Mouse (Mus musculus) heart, postnatal 0 days (tissue): ENCODE results near the gene Foxf1. TPM values are rescaled to one million over a fixed set of nuclear protein-coding genes. Genes with fewer than 3 reads are reported as not detected.

Experiments
- ATAC-seq: fragments of 200-750 bp; cut with Nextera tagmentation; 2 replicates; pipeline ENCODE4 v1.8.0; 2017; ENCODE audit warnings: low read depth, moderate number of reproducible peaks, moderate library complexity; ENCODE audit not compliant: insufficient read depth
- DNase-seq: peaks from one replicate; pipeline ENCODE4 v3.0.0-alpha.2; 2016; ENCODE audit warnings: low spot score
- H3K27ac ChIP-seq: fragments of 300-500 bp; sonication (generic); 2 replicates; pipeline ENCODE4 v1.5.1; 2014; ENCODE audit warnings: low read depth, mild to moderate bottlenecking
- H3K27me3 ChIP-seq: fragments of 300-500 bp; sonication (generic); 2 replicates; pipeline ENCODE4 v1.6.1; 2014; ENCODE audit warnings: low read length, mixed read lengths; ENCODE audit not compliant: control insufficient read depth, insufficient read depth
- H3K36me3 ChIP-seq: fragments of 300-500 bp; sonication (generic); replicated peaks from 2 replicates; pipeline ENCODE4 v1.6.1; 2014; ENCODE audit warnings: low read length, mixed read lengths; ENCODE audit not compliant: control insufficient read depth, insufficient read depth
- H3K4me1 ChIP-seq: fragments of 300-500 bp; sonication (generic); 2 replicates; pipeline ENCODE4 v1.6.1; 2014; ENCODE audit warnings: antibody characterized with exemption; ENCODE audit not compliant: control insufficient read depth, insufficient read depth
- H3K4me2 ChIP-seq: fragments of 300-500 bp; sonication (generic); 2 replicates; pipeline ENCODE4 v1.6.1; 2014; ENCODE audit warnings: low read depth, mild to moderate bottlenecking, low read length, moderate library complexity
- H3K4me3 ChIP-seq: fragments of 300-500 bp; sonication (generic); 2 replicates; pipeline ENCODE4 v1.5.1; 2014; ENCODE audit warnings: low read depth, low read length
- H3K9ac ChIP-seq: fragments of 300-500 bp; sonication (generic); replicated peaks from 2 replicates; pipeline ENCODE4 v1.6.1; 2014; ENCODE audit warnings: low read depth, low read length, mixed read lengths
- H3K9me3 ChIP-seq: fragments of 300-500 bp; sonication (generic); replicated peaks from 2 replicates; pipeline ENCODE4 v1.6.1; 2016; ENCODE audit warnings: low read length; ENCODE audit not compliant: control insufficient read depth
- CTCF ChIP-seq: IDR thresholded peaks from 2 replicates; pipeline ENCODE4 v1.5.1; 2016; ENCODE audit warnings: antibody characterized with exemption, control low read depth, low read depth
- EP300 ChIP-seq: IDR thresholded peaks from 2 replicates; pipeline ENCODE4 v1.6.1; 2016; ENCODE audit warnings: antibody characterized with exemption, low read depth
- WGBS: fragments of 180-500 bp; shearing (Covaris S2); extraction: QIAGEN DNeasy Blood & Tissue Kit; methylation state at CpG from one replicate; pipeline ENCODE4 v1.1.7; 2014; 5-methylcytosine and 5-hydroxymethylcytosine counted together
- polyA plus RNA-seq: library from polyadenylated mRNA; unstranded; fragments of >200 nt; fragmentation: Nextera tagmentation; extraction: Ambion mirVana; gene quantifications from 2 replicates; pipeline ENCODE4 v1.2.1, GENCODE M21; 2015
- total RNA-seq: library from RNA; depleted of rRNA; stranded (reverse); fragments of >200 nt; gene quantifications from 2 replicates; pipeline ENCODE4 v1.2.3, GENCODE M21; 2014; ENCODE audit warnings: low replicate concordance; rRNA removed

The Foxf1 gene
- total RNA-seq (1.3 and 3.1 TPM in 2 replicates), polyA plus RNA-seq (0.23 and 0.32 TPM in 2 replicates)

GRCm38 (mm10) chr8:121084210-121084951 lies at the start of gene Foxf1:
TSS of gene Foxf1 (plus strand) at chr8:121084386.
- TF ChIP-seq EP300 (no peak), CTCF (no peak)
- ATAC-seq: peak; percentile 14; the same call in 1 of the 2 replicates
- WGBS: under 1% methylated on average over 53 of the region's 83 CpGs

DNA sequence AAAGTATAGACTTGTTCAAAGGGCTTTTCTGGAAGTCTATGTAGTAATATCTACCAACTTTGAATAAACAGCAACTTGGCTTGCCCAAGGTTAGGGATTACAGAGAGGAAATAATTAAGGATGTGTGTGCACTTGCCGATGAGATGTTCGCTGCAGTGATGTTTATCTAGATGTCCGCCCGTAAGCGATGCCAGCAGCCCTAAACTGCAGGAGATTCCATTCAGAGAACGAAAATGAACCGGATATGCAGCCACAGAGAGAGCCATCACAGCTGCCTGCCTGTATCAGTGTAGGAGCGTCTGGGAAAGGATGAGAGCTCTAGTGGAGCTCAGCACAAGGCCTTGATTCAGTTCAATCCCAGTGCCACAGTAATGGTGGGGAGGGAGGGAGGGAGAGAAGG lies 48.6 kb upstream of the Foxf1 start:
- Histone ChIP-seq H3K4me3 (no peak overlapping the region), H3K9me3 (no peaks in the 10 kb centered on the region), H3K27ac (no peak overlapping the region), H3K36me3 (no peaks in the 10 kb centered on the region), H3K4me2 (no peak overlapping the region), H3K27me3 (peaks cover 6% of the 10 kb centered on the region; the same call in 1 of the 2 replicates), H3K4me1 (no peaks in the 10 kb centered on the region), H3K9ac (no peak overlapping the region)
- WGBS: 66% methylated on average over 8 of the region's 8 CpGs
- ATAC-seq (no peak), DNase-seq (no peak)
- TF ChIP-seq EP300: no peak
- no peak for TF ChIP-seq CTCF

More at GRCm38 (mm10) chr8:121084210-121084951, at the start of gene Foxf1:
- no peaks in the 10 kb centered on the region for H3K9me3 ChIP-seq
- DNase-seq: no peak
- peaks cover 16% of the 10 kb centered on the region; the same call in 1 of the 2 replicates for H3K4me1 ChIP-seq
- H3K9ac ChIP-seq: peak within 1 kb of the TSS; percentile 28; the same call in 1 of the 2 replicates
- H3K36me3 ChIP-seq: no peaks in the 10 kb centered on the region
- H3K27me3 ChIP-seq: peaks cover 100% of the 10 kb centered on the region
- peak within 1 kb of the TSS; percentile 98 for H3K4me2 ChIP-seq
- H3K27ac ChIP-seq: no peak within 1 kb of the TSS
- H3K4me3 ChIP-seq: peak within 1 kb of the TSS; percentile 70

DNA sequence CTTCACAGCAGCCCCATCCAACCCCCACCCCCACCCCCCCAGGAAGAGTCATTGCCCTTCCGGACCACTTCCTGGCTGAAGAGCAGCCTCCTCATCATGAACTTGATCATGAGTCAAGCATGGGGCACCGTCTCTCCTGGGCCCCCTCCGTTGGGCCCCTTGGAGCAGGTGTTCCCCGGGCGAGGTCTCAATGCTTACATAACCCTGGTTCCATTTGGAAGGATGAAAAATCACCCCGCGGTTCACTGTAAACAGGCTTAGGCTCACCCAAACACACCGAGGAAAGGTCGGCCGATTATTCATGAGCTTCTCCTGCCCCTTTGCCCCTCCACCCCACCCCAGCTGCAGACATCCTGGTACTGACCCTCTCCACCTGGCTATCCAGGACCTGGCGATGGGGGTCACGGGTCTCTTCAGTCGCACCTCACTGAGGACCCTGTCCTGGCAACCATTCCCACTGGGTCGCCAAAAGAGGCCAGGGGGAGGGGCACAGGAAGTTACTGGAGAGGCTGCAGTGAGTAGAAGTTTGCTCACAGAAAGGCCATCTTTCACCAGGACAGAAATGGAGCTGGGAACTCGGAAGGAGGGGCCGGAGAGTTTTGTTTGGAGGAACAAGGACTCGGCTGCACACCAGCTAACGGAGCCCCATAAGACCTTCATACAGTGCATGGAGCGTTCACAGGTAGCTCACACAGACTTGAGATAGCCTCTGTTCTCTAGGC lies 40.3 kb upstream of the Foxf1 start:
- Histone ChIP-seq H3K27ac (no peak overlapping the region), H3K4me2 (no peak overlapping the region), H3K36me3 (no peaks in the 10 kb centered on the region), H3K4me1 (no peaks in the 10 kb centered on the region), H3K9ac (no peak overlapping the region), H3K27me3 (no peaks in the 10 kb centered on the region), H3K9me3 (no peaks in the 10 kb centered on the region), H3K4me3 (no peak overlapping the region)
- WGBS: 51% methylated on average over 19 of the region's 19 CpGs
- DNase-seq (no peak), ATAC-seq (no peak)
- no peak for TF ChIP-seq CTCF
- TF ChIP-seq EP300: no peak

DNA sequence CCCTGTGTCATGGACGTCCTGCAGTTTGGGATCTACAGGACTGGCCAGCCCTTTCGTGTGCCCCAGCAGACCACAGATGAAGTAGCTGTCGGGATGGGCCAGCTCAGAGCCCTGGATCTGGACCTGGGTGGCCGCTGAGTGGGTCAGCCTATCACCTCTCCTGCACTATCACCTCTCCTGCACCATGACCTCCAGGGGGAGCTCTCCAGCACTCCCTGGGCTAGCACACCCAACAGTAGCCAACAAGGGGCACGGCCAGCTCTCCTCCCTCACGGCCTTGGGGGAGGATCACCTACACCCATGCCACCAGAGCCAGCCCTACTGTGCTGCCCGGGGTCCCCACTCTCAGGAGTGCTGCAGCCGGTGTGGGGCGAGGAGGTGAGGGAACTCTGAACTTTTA lies 36.7 kb upstream of the Foxf1 start:
- WGBS: 66% methylated on average over 9 of the region's 9 CpGs
- Histone ChIP-seq H3K4me1 (no peaks in the 10 kb centered on the region), H3K4me2 (no peak overlapping the region), H3K36me3 (no peaks in the 10 kb centered on the region), H3K9ac (no peak overlapping the region), H3K27ac (no peak overlapping the region), H3K27me3 (0 out of 2 replicates have a peak, but pooled peaks cover 6% of the 10 kb centered on the region), H3K4me3 (no peak overlapping the region), H3K9me3 (no peaks in the 10 kb centered on the region)
- DNase-seq (no peak), ATAC-seq (no peak)
- no peak for TF ChIP-seq CTCF
- no peak for TF ChIP-seq EP300

GRCm38 (mm10) chr8:121058081-121058480 lies 26.1 kb upstream of the Foxf1 start:
- Histone ChIP-seq H3K9ac (no peak overlapping the region), H3K36me3 (no peaks in the 10 kb centered on the region), H3K4me3 (no peak overlapping the region), H3K27ac (no peak overlapping the region), H3K9me3 (0 out of 2 replicates have a peak, but pooled peaks cover 4% of the 10 kb centered on the region), H3K27me3 (0 out of 2 replicates have a peak, but pooled peaks cover 33% of the 10 kb centered on the region), H3K4me2 (no peak overlapping the region), H3K4me1 (no peaks in the 10 kb centered on the region)
- TF ChIP-seq EP300 (no peak), CTCF (no peak)
- ATAC-seq: no peak
- WGBS: 68% methylated on average over 9 of the region's 9 CpGs
- no peak for DNase-seq
